Mouse (Mus musculus): ENCODE measurements around the gene Gm9573. TPM values are rescaled to one million over a fixed set of nuclear protein-coding genes. Genes with fewer than 3 reads are reported as not detected.

The Gm9573 gene
- polyA plus RNA-seq, 1 experiment = not detected

DNA sequence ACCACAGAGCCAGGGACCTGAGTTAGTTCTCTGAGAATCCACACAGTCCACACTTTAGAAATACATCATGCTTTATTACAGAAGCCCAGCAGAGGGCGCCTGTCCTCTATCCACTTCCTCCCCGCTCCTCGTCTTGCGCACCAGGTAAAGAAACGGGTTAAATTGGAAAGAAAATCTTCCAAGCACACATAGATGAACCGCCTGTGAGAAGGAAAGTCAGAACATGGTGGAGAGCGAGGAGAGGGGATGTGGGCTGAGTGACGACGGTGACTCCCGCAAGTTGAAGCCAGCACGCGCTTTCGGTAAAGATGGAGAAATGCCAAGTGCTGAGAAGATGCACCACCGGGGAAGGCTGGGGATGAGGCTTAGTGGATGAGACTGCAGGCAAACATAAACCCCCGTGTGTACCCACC, 9.3 kb upstream of the Gm9573 start:
- H3K4me3 ChIP-seq (ENCODE audit: control insufficient read depth, low read depth, low read length) = peak overlapping the region; percentile 66
- no peak for TF ChIP-seq POLR2A (IDR thresholded peaks at IDR 0.05; ENCODE audit: control insufficient read depth, low read depth, low read length)
- peak; percentile 63; the same call in 1 of the 2 replicates for TF ChIP-seq CTCF (IDR thresholded peaks at IDR 0.05; ENCODE audit: control insufficient read depth, insufficient read depth, insufficient replicate concordance, low read depth, low read length)
- no peak overlapping the region for H3K27ac ChIP-seq (ENCODE audit: control insufficient read depth, insufficient read depth, low read depth, low read length)

DNA sequence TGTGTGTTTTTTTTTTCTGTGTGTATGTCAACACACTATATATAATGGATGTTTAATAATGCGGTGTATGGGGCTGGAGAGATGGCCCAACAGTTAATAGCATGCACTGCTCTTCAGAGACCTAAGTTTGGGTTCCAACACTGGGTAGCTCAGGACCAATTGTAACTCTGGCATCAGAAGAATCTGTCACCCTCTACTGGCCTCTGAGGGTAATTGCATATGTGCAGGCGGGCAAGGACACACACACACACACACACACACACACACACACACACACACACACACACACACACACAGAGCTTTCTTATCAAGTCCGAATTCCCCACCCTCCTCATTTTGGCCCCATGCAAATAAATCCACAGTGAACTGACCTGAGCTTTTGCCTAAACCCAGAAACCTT, 8.8 kb upstream of the Gm9573 start:
- Histone ChIP-seq H3K36me3 (ENCODE audit: control insufficient read depth, insufficient read depth, low read length) (no peaks in the 10 kb centered on the region), H3K27me3 (ENCODE audit: control insufficient read depth, insufficient read depth, low read length) (no peaks in the 10 kb centered on the region), H3K4me3 (ENCODE audit: control insufficient read depth, low read depth, low read length) (no peak overlapping the region), H3K4me1 (ENCODE audit: control insufficient read depth, insufficient read depth, low read length) (peaks cover 15% of the 10 kb centered on the region), H3K27ac (ENCODE audit: control insufficient read depth, insufficient read depth, low read depth, low read length) (no peak overlapping the region)
- no peak for TF ChIP-seq POLR2A (IDR thresholded peaks at IDR 0.05; ENCODE audit: control insufficient read depth, low read depth, low read length)
- TF ChIP-seq CTCF (IDR thresholded peaks at IDR 0.05; ENCODE audit: control insufficient read depth, insufficient read depth, insufficient replicate concordance, low read depth, low read length) = no peak

More for the DNA sequence above, 9.3 kb upstream of the Gm9573 start:
- Histone ChIP-seq H3K4me1 (ENCODE audit: control insufficient read depth, insufficient read depth, low read length) (peaks cover 15% of the 10 kb centered on the region), H3K27me3 (ENCODE audit: control insufficient read depth, insufficient read depth, low read length) (no peaks in the 10 kb centered on the region), H3K36me3 (ENCODE audit: control insufficient read depth, insufficient read depth, low read length) (no peaks in the 10 kb centered on the region)

DNA sequence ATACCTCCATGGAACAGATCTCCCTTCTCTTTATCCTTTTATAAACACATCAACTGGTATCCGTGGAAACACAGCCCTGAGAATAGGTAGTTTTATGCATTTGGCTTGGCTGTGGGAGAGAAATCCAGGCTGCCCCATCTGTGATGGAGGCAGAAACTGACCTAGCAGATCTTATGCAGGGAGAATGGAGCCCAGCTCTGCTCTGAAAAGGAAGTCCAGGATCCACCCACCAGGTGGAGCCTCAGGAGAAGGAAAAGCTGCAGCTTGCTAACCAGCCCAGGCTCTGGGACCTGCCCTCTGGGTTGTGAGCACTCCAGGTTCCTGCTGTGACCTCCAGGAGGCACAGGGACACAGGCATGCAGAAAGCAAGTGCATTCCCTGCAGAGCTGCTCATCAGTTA, 7.6 kb upstream of the Gm9573 start:
- H3K27ac ChIP-seq (ENCODE audit: control insufficient read depth, insufficient read depth, low read depth, low read length) = no peak overlapping the region

DNA sequence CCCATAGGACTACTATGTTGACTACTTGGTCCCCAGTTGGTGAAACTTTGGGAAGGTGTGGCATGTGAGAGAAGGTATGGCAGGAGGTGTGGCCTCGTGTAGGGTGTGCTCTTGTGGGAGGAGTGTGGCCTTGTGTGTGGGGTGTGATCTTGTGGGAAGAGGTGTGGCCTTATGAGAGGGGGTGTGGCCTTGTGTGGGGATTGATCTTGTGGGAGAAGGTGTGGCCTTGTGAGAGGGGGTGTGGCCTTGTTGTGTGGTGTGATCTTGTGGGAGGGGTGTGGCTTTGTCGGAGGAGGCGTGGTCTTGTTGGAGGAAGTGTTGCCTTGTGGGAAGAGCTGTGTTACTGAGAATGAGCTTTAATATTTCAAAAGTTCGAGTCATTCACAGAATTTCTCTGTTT, 9.3 kb downstream of the Gm9573 start:
- no peaks in the 10 kb centered on the region for H3K27me3 ChIP-seq (ENCODE audit: control insufficient read depth, insufficient read depth, low read length)
- no peak for TF ChIP-seq CTCF (IDR thresholded peaks at IDR 0.05; ENCODE audit: control insufficient read depth, insufficient read depth, insufficient replicate concordance, low read depth, low read length)
- TF ChIP-seq POLR2A (IDR thresholded peaks at IDR 0.05; ENCODE audit: control insufficient read depth, low read depth, low read length) = no peak
- no peaks in the 10 kb centered on the region for H3K36me3 ChIP-seq (ENCODE audit: control insufficient read depth, insufficient read depth, low read length)
- H3K4me3 ChIP-seq (ENCODE audit: control insufficient read depth, low read depth, low read length) = no peak overlapping the region
- H3K27ac ChIP-seq (ENCODE audit: control insufficient read depth, insufficient read depth, low read depth, low read length) = no peak overlapping the region
- H3K4me1 ChIP-seq (ENCODE audit: control insufficient read depth, insufficient read depth, low read length) = no peaks in the 10 kb centered on the region

More for the DNA sequence above, 7.6 kb upstream of the Gm9573 start:
- no peaks in the 10 kb centered on the region for H3K27me3 ChIP-seq (ENCODE audit: control insufficient read depth, insufficient read depth, low read length)
- TF ChIP-seq CTCF (IDR thresholded peaks at IDR 0.05; ENCODE audit: control insufficient read depth, insufficient read depth, insufficient replicate concordance, low read depth, low read length) = peak; percentile 29; the same call in 1 of the 2 replicates
- TF ChIP-seq POLR2A (IDR thresholded peaks at IDR 0.05; ENCODE audit: control insufficient read depth, low read depth, low read length) = no peak
- H3K36me3 ChIP-seq (ENCODE audit: control insufficient read depth, insufficient read depth, low read length) = no peaks in the 10 kb centered on the region
- H3K4me1 ChIP-seq (ENCODE audit: control insufficient read depth, insufficient read depth, low read length) = peaks cover 10% of the 10 kb centered on the region
- H3K4me3 ChIP-seq (ENCODE audit: control insufficient read depth, low read depth, low read length) = no peak overlapping the region

DNA sequence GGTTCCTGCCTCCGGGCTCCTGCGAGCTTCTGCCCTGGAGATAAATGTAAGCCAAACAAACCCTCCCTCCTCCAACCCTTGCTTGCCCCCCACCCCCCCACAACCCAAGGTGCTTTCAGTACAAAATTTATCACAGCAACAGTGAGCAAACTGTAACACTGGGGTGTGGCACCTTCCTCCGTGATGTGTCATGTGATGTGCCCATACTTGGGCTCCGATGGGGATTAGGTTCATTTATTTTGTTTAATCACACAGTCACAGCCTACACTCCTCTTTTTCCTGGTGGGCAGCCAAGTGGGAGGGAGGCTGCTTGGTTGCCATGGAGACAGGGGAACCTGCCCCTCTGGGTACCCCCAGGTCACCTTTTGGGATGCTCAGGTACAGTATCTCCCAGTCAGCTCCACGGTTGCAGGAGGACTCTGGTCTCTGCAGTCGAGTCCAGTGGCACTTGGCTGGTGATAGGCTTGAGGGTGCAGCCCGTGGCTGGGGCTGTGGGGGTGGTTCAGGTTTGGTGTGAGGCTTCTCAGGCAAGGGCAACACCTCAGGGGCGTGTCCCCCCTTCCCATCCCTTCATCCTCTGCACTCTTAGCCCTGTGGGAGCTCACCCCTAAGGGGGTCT, 24.6 kb downstream of the Gm9573 start:
- Histone ChIP-seq H3K27me3 (ENCODE audit: control insufficient read depth, insufficient read depth, low read length) (no peaks in the 10 kb centered on the region), H3K4me3 (ENCODE audit: control insufficient read depth, low read depth, low read length) (no peak overlapping the region), H3K36me3 (ENCODE audit: control insufficient read depth, insufficient read depth, low read length) (no peaks in the 10 kb centered on the region), H3K27ac (ENCODE audit: control insufficient read depth, insufficient read depth, low read depth, low read length) (no peak overlapping the region), H3K4me1 (ENCODE audit: control insufficient read depth, insufficient read depth, low read length) (no peaks in the 10 kb centered on the region)
- no peak for TF ChIP-seq POLR2A (IDR thresholded peaks at IDR 0.05; ENCODE audit: control insufficient read depth, low read depth, low read length)
- no peak for TF ChIP-seq CTCF (IDR thresholded peaks at IDR 0.05; ENCODE audit: control insufficient read depth, insufficient read depth, insufficient replicate concordance, low read depth, low read length)

DNA sequence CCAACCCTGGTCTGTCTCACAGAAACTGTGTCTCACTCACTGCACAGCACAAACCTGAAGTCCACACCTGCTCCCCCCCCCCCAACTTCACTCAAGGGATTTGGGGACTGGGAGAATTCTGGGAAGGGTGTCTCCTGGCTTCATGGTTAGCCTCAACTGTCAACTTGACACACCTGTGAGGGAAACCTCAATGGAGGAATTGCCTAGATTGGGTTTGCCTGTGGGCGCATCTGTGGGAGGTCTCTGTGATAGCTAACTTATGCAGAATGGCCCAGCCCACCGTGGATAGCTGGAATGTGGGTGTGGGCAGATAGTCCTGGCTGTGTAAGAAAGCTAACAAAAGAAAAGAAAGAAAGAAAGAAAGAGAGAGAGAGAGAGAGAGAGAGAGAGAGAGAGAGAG, 25.2 kb downstream of the Gm9573 start, which contains the start of gene Sfta2:
Sfta2 (plus strand) TSS at position 301 of the 400 bp plus-strand sequence.
- H3K27ac ChIP-seq (ENCODE audit: control insufficient read depth, insufficient read depth, low read depth, low read length) = no peak within 1 kb of the TSS
- no peaks in the 10 kb centered on the region for H3K27me3 ChIP-seq (ENCODE audit: control insufficient read depth, insufficient read depth, low read length)
- H3K4me3 ChIP-seq (ENCODE audit: control insufficient read depth, low read depth, low read length) = no peak within 1 kb of the TSS
- H3K4me1 ChIP-seq (ENCODE audit: control insufficient read depth, insufficient read depth, low read length) = no peaks in the 10 kb centered on the region
- TF ChIP-seq POLR2A (IDR thresholded peaks at IDR 0.05; ENCODE audit: control insufficient read depth, low read depth, low read length) (no peak), CTCF (IDR thresholded peaks at IDR 0.05; ENCODE audit: control insufficient read depth, insufficient read depth, insufficient replicate concordance, low read depth, low read length) (no peak)
- no peaks in the 10 kb centered on the region for H3K36me3 ChIP-seq (ENCODE audit: control insufficient read depth, insufficient read depth, low read length)

DNA sequence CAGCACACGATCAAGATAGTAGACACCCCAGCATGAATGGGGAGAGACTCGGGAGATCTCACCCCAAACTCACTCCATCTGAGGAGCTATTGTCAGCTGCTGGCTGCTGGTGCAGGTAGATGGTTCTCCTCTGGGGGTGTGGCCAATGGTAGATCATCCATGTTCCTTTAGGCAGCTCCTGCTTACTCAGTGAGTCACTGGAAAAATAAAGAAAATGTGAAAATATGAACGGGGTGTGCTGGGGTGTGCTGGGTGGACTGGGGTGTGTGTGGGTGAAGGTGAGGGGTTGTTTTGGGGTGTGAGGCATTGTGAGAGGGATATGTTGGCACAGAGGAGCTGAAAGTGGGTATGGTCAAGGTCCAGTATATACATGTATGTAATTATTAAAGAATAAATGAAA, 29.0 kb downstream of the Gm9573 start:
- H3K36me3 ChIP-seq (ENCODE audit: control insufficient read depth, insufficient read depth, low read length) = no peaks in the 10 kb centered on the region
- no peak overlapping the region for H3K27ac ChIP-seq (ENCODE audit: control insufficient read depth, insufficient read depth, low read depth, low read length)
- H3K27me3 ChIP-seq (ENCODE audit: control insufficient read depth, insufficient read depth, low read length) = 0 out of 2 replicates have a peak, but pooled peaks cover under 1% of the 10 kb centered on the region
- no peak overlapping the region for H3K4me3 ChIP-seq (ENCODE audit: control insufficient read depth, low read depth, low read length)
- no peaks in the 10 kb centered on the region for H3K4me1 ChIP-seq (ENCODE audit: control insufficient read depth, insufficient read depth, low read length)
- TF ChIP-seq CTCF (IDR thresholded peaks at IDR 0.05; ENCODE audit: control insufficient read depth, insufficient read depth, insufficient replicate concordance, low read depth, low read length) = no peak
- TF ChIP-seq POLR2A (IDR thresholded peaks at IDR 0.05; ENCODE audit: control insufficient read depth, low read depth, low read length) = no peak
